In genomic region chr1:88262255-88262654, GRCm38 (mm10) we compare ENCODE assay signal across 8 mouse cellular contexts. TPM values are rescaled to one million over a fixed set of nuclear protein-coding genes. Genes with fewer than 3 reads are reported as not detected.
DNase-seq lines count a peak whose midpoint lies in the region; ATAC-seq lines count a peak whose summit lies in the region.

No protein-coding gene starts in this region.

- ATAC-seq in heart, embryonic 12.5 days (ENCODE audit: insufficient number of reproducible peaks, low FRiP score) = peak; percentile 5; the same call in 1 of the 2 replicates
- no peak; the same call in 1 of the 2 replicates for ATAC-seq in heart, embryonic 11.5 days (replicated peaks; ENCODE audit: insufficient number of reproducible peaks, low FRiP score, low TSS enrichment)

- no peaks in the 10 kb centered on the region for H3K27me3 ChIP-seq in heart, embryonic 12.5 days (replicated peaks)
- no peaks in the 10 kb centered on the region for H3K27me3 ChIP-seq in heart, embryonic 11.5 days (ENCODE audit: control insufficient read depth, insufficient read depth, low read length)

- 75% methylated on average over 4 of the region's 4 CpGs for WGBS in heart, embryonic 12.5 days
- WGBS in heart, embryonic 11.5 days (ENCODE audit: insufficient replicate concordance) = 85% methylated on average over 4 of the region's 4 CpGs

- no peak overlapping the region for H3K4me3 ChIP-seq in heart, embryonic 12.5 days
- no peak overlapping the region for H3K4me3 ChIP-seq in heart, embryonic 11.5 days (ENCODE audit: low read depth, low read length)

- no peak overlapping the region for H3K9ac ChIP-seq in heart, embryonic 12.5 days
- no peak overlapping the region for H3K9ac ChIP-seq in heart, embryonic 11.5 days (ENCODE audit: low read depth, low read length)

- peak; percentile 62 for DNase-seq in right cerebral cortex, postnatal 14 days
- no peak for DNase-seq in right cerebral cortex, postnatal 36 days (ENCODE audit: low spot score in 2 of 2)
- DNase-seq in kidney, postnatal 25 days = peak; percentile 80 to 87
- DNase-seq in urinary bladder, postnatal 14 days (ENCODE audit: low spot score) = peak; percentile 99
- no peak for DNase-seq in left cerebral cortex, postnatal 36 days (ENCODE audit: low spot score in 2 of 2)
- DNase-seq in cerebellum, adult 18-20 months = no peak

- H3K4me1 ChIP-seq in heart, embryonic 12.5 days (replicated peaks) = peaks cover 35% of the 10 kb centered on the region
- peaks cover 21% of the 10 kb centered on the region for H3K4me1 ChIP-seq in heart, embryonic 11.5 days (ENCODE audit: control insufficient read depth, insufficient read depth, low read length)

- intact Hi-C loops in left cerebral cortex, postnatal 36 days (cut with DNase I) = no loop called here

- peaks cover 16% of the 10 kb centered on the region for H3K9me3 ChIP-seq in heart, embryonic 12.5 days (replicated peaks)
- H3K9me3 ChIP-seq in heart, embryonic 11.5 days (replicated peaks; ENCODE audit: control insufficient read depth, low read length) = peaks cover 22% of the 10 kb centered on the region

- H3K4me2 ChIP-seq in heart, embryonic 12.5 days = no peak overlapping the region
- no peak overlapping the region for H3K4me2 ChIP-seq in heart, embryonic 11.5 days

- no peak overlapping the region for H3K27ac ChIP-seq in heart, embryonic 12.5 days (ENCODE audit: poor library complexity, severe bottlenecking)
- H3K27ac ChIP-seq in heart, embryonic 11.5 days (ENCODE audit: low read depth, low read length) = no peak overlapping the region

- H3K36me3 ChIP-seq in heart, embryonic 12.5 days = peaks cover 78% of the 10 kb centered on the region
- H3K36me3 ChIP-seq in heart, embryonic 11.5 days (ENCODE audit: control insufficient read depth, insufficient read depth, low read length) = peaks cover 70% of the 10 kb centered on the region

RNA-seq across cellular contexts. Expression of gene Hjurp, which starts 15.2 kb away (rescaled TPM):
- polyA plus RNA-seq in heart, embryonic 12.5 days (2016; fragmentation: Nextera tagmentation; extraction: Ambion mirVana) = 141 TPM in 2 replicates
- polyA plus RNA-seq in heart, embryonic 11.5 days (2014; fragmentation: Nextera tagmentation; extraction: Ambion mirVana) = 117 and 118 TPM in 2 replicates
- 10 to 100 TPM; 33.0 to 38.9 TPM for total RNA-seq in left cerebral cortex, postnatal 36 days (2021)

RNA-seq across cellular contexts. Expression of gene Trpm8, which starts 15.2 kb away (rescaled TPM):
- polyA plus RNA-seq in heart, embryonic 12.5 days (2016; fragmentation: Nextera tagmentation; extraction: Ambion mirVana) = 0.05 TPM in 1 of 2 replicates, not detected in the other
- polyA plus RNA-seq in heart, embryonic 11.5 days (2014; fragmentation: Nextera tagmentation; extraction: Ambion mirVana) = 0.10 TPM in 1 of 2 replicates, not detected in the other
- total RNA-seq in left cerebral cortex, postnatal 36 days (2021) = under 1 TPM in 1 of 2 experiments, not detected in 1; 0.25 TPM

RNA-seq across cellular contexts. Expression of gene Mroh2a, which starts 35.5 kb away (rescaled TPM):
- polyA plus RNA-seq in heart, embryonic 12.5 days (2016; fragmentation: Nextera tagmentation; extraction: Ambion mirVana) = 0.56 and 0.83 TPM in 2 replicates
- polyA plus RNA-seq in heart, embryonic 11.5 days (2014; fragmentation: Nextera tagmentation; extraction: Ambion mirVana) = 0.63 and 1.1 TPM in 2 replicates
- under 1 TPM in 1 of 2 experiments, not detected in 1; 0.07 TPM for total RNA-seq in left cerebral cortex, postnatal 36 days (2021)

RNA-seq across cellular contexts. Expression of gene Ugt1a1, which starts 50.5 kb away (rescaled TPM):
- 0.22 TPM in 1 of 2 replicates, not detected in the other for polyA plus RNA-seq in heart, embryonic 12.5 days (2016; fragmentation: Nextera tagmentation; extraction: Ambion mirVana)
- polyA plus RNA-seq in heart, embryonic 11.5 days (2014; fragmentation: Nextera tagmentation; extraction: Ambion mirVana) = not detected in 2 replicates
- under 1 TPM in 1 of 2 experiments, not detected in 1; 0.18 TPM for total RNA-seq in left cerebral cortex, postnatal 36 days (2021)

RNA-seq across cellular contexts. Expression of gene Dnajb3, which starts 56.7 kb away (rescaled TPM):
- polyA plus RNA-seq in heart, embryonic 12.5 days (2016; fragmentation: Nextera tagmentation; extraction: Ambion mirVana) = 7.6 and 8.4 TPM in 2 replicates
- polyA plus RNA-seq in heart, embryonic 11.5 days (2014; fragmentation: Nextera tagmentation; extraction: Ambion mirVana) = 9.6 and 10.4 TPM in 2 replicates
- total RNA-seq in left cerebral cortex, postnatal 36 days (2021) = 1 to 10 TPM; 2.2 to 2.5 TPM

Comparison
In these comparisons a context has a peak if more than half of its experiments do, and no peak if none do; other contexts are left out.
1. DNase-seq: peak in right cerebral cortex, postnatal 14 days (single experiment), kidney, postnatal 25 days (2 of 2) and urinary bladder, postnatal 14 days (single experiment); none in right cerebral cortex, postnatal 36 days (0 of 2), left cerebral cortex, postnatal 36 days (0 of 2) and cerebellum, adult 18-20 months (0 of 2).